Mouse (Mus musculus): ENCODE measurements around the gene Slc44a1. TPM values are rescaled to one million over a fixed set of nuclear protein-coding genes. Genes with fewer than 3 reads are reported as not detected.

Gene Slc44a1
- polyA plus RNA-seq, 2 experiments, result 26.6 to 56.4 TPM

DNA sequence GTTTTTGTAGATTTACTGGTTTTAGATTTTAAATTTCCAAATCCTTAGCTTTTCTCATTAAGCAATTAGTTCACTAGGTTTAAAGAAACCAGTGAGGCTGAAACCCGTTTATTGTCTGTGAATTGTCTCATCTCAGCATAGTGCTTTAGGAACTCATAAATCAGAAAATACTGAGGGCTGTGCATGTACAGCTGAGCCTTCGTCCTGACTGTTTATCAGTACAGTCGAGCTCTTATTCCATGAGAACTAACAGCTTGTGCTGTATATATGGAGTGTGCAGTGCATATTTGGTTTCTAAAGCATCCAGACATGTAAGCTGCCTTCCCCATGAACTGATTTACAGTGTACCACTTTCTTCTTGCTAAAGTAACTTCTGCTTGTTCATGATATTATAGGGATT, 217.8 kb downstream of the Slc44a1 start:
- WGBS, result 61% methylated on average over 3 of the region's 3 CpGs
- no peak for TF ChIP-seq POLR2A (IDR thresholded peaks at IDR 0.05; ENCODE audit: borderline replicate concordance, extremely low read depth, insufficient read depth, insufficient read length)
- Histone ChIP-seq H3K27me3 (ENCODE audit: control insufficient read depth, insufficient read depth, low read length) (no peaks in the 10 kb centered on the region), H3K36me3 (ENCODE audit: control insufficient read depth, insufficient read depth, low read length) (peaks cover 14% of the 10 kb centered on the region), H3K4me2 (replicated peaks; ENCODE audit: low read depth, low read length, severe bottlenecking) (no peak overlapping the region), H3K4me1 (ENCODE audit: control insufficient read depth, insufficient read depth, low read length) (no peaks in the 10 kb centered on the region), H3K9me3 (ENCODE audit: control insufficient read depth, low read length) (no peaks in the 10 kb centered on the region), H3K27ac (replicated peaks; ENCODE audit: low read depth, low read length) (no peak overlapping the region), H3K4me3 (replicated peaks; ENCODE audit: low read length) (no peak overlapping the region), H3K9ac (ENCODE audit: low read depth, low read length, severe bottlenecking) (no peak overlapping the region)
- ATAC-seq (ENCODE audit: low FRiP score, low read depth) (no peak), DNase-seq (ENCODE audit: low spot score) (no peak)

- Histone ChIP-seq H3K4me2 (replicated peaks; ENCODE audit: low read depth, low read length, severe bottlenecking) (no peak overlapping the region), H3K27ac (replicated peaks; ENCODE audit: low read depth, low read length) (no peak overlapping the region), H3K27me3 (ENCODE audit: control insufficient read depth, insufficient read depth, low read length) (no peaks in the 10 kb centered on the region), H3K4me1 (ENCODE audit: control insufficient read depth, insufficient read depth, low read length) (no peaks in the 10 kb centered on the region), H3K9ac (ENCODE audit: low read depth, low read length, severe bottlenecking) (no peak overlapping the region), H3K9me3 (ENCODE audit: control insufficient read depth, low read length) (no peaks in the 10 kb centered on the region), H3K4me3 (replicated peaks; ENCODE audit: low read length) (no peak overlapping the region), H3K36me3 (ENCODE audit: control insufficient read depth, insufficient read depth, low read length) (peaks cover 8% of the 10 kb centered on the region)
- ATAC-seq (ENCODE audit: low FRiP score, low read depth) (no peak), DNase-seq (ENCODE audit: low spot score) (no peak)
- no peak for TF ChIP-seq POLR2A (IDR thresholded peaks at IDR 0.05; ENCODE audit: borderline replicate concordance, extremely low read depth, insufficient read depth, insufficient read length)
These were observed 220.5 kb downstream of the Slc44a1 start for GRCm38 (mm10) chr4:53660711-53661110.

Other genes with a start within 250 kb of the Slc44a1 start
- 5.7 and 6.3 TPM in 2 replicates for gene Fsd1l, start 191.1 kb downstream of the Slc44a1 start, polyA plus RNA-seq (2012; rRNA removed)
- 7.3 and 9.8 TPM in 2 replicates for gene Fsd1l, start 191.1 kb downstream of the Slc44a1 start, polyA plus RNA-seq (2014; fragmentation: Nextera tagmentation; extraction: Ambion mirVana)

Data from limb, embryonic 14.5 days (tissue).